Mouse (Mus musculus) erythroblast, adult 5-6 weeks (primary cell): ENCODE results near the gene Adat3. TPM values are rescaled to one million over a fixed set of nuclear protein-coding genes. Genes with fewer than 3 reads are reported as not detected.
A peak's percentile ranks its signal among the peaks of the same experiment; 100 is the strongest.

Source experiments
- ATAC-seq: replicated peaks from 2 replicates; pipeline ENCODE4 v1.8.0; 2016; ENCODE audit warnings: moderate number of reproducible peaks, mild to moderate bottlenecking, moderate TSS enrichment, inconsistent platforms; ENCODE audit not compliant: poor library complexity, low FRiP score, severe bottlenecking
- total RNA-seq, 2 experiments: library from RNA; stranded (forward) in 1 of 2; stranded (reverse) in 1 of 2; fragments of 150-400 nt in 1 of 2; fragments of 200-764, 138-1000 nt in 1 of 2; gene quantifications; 2 replicates each; pipeline versions ENCODE4 v1.2.3 to v1.2.4; 2015 to 2017; ENCODE audit warnings: low replicate concordance in 2 of 2

The Adat3 gene
- total RNA-seq, 2 experiments from 2014 or later: 0.94 TPM; not detected in 1

GRCm38 (mm10) chr10:80606737-80607350 lies 4.2 kb downstream of the Adat3 start:
- ATAC-seq: no peak

- no peak for ATAC-seq
These were observed 5.8 kb downstream of the Adat3 start for GRCm38 (mm10) chr10:80608435-80608834.

- no peak for ATAC-seq
These were observed 6.7 kb downstream of the Adat3 start for GRCm38 (mm10) chr10:80609269-80609924.

GRCm38 (mm10) chr10:80610116-80610785 lies 7.6 kb downstream of the Adat3 start:
- no peak for ATAC-seq

- 0 out of 2 replicates have a peak, but pooled peaks have one; percentile 52 for ATAC-seq
These were observed 8.3 kb downstream of the Adat3 start for GRCm38 (mm10) chr10:80611024-80611423.

GRCm38 (mm10) chr10:80611905-80612304 lies 9.2 kb downstream of the Adat3 start:
- no peak for ATAC-seq

- ATAC-seq: no peak
These were observed 11.1 kb downstream of the Adat3 start for GRCm38 (mm10) chr10:80613821-80614220.

GRCm38 (mm10) chr10:80614351-80614750 lies 11.7 kb downstream of the Adat3 start:
- no peak for ATAC-seq

GRCm38 (mm10) chr10:80618181-80618580 lies 15.5 kb downstream of the Adat3 start:
- no peak for ATAC-seq

GRCm38 (mm10) chr10:80619465-80620244 lies 17.0 kb downstream of the Adat3 start:
- no peak for ATAC-seq

GRCm38 (mm10) chr10:80620365-80620764 lies 17.7 kb downstream of the Adat3 start:
- no peak for ATAC-seq

GRCm38 (mm10) chr10:80620796-80621689 lies 18.4 kb downstream of the Adat3 start:
- ATAC-seq: 0 out of 2 replicates have a peak, but pooled peaks have one; percentile 0

- ATAC-seq: no peak
These were observed 18.9 kb downstream of the Adat3 start for GRCm38 (mm10) chr10:80621690-80621939.

- peak; percentile 82 for ATAC-seq
These were observed 19.4 kb downstream of the Adat3 start for GRCm38 (mm10) chr10:80621940-80622660.

GRCm38 (mm10) chr10:80622661-80623456 lies 20.2 kb downstream of the Adat3 start, which contains the start of gene Csnk1g2:
Gene Csnk1g2, plus strand, starts transcription at chr10:80622838.
- ATAC-seq: no peak

- no peak for ATAC-seq
These were observed 20.9 kb downstream of the Adat3 start for GRCm38 (mm10) chr10:80623457-80624191.

- ATAC-seq: no peak
These were observed 23.1 kb downstream of the Adat3 start for GRCm38 (mm10) chr10:80625764-80626163.
